Comparison of ENCODE assay signal across 11 mouse cellular contexts in the genomic region with DNA sequence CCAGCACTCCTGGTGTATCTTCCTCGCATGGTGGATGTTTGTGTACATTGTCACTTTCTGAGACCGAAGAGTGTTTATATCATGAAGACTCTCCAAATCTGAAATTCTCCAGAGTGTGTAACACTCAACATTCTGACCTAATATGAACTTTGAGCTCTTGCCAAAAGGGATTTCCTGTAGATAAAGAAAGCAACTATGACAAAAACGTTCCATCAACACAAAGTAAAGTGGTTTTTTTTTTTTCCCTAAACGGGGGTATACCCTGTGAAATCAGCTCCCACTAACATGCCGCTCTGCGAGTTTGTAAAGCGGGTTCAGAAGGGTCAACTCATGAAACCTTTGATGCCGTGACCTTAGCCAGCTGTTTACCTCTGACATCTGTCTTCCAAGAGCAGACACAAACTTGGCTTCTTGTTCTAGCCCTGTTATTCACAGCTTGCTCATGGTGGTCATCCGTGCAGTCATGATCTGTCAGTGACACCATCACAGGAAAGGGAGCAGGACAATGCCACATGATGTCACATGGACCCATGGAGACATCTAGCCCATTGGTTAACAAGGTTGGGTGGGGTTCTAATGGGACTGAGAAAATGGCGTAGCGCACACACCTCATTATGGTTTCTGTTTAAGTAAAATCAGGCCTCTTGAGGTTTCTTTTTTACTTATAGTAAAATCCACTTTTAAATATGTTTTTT.
DNase-seq lines count a peak whose midpoint lies in the region; ATAC-seq lines count a peak whose summit lies in the region.
"Had no signal": no experiment of that assay in that cellular context is flagged by ENCODE, and none has a peak within 500 bp of the region (broad histone marks: within the 10 kb centered on the region; RNA-seq: fewer than 3 reads in every experiment).

No protein-coding gene starts in this region.

- no peaks in the 10 kb centered on the region for H3K36me3 ChIP-seq in heart, embryonic 15.5 days
- no peaks in the 10 kb centered on the region for H3K36me3 ChIP-seq in forebrain, embryonic 15.5 days
- H3K36me3 ChIP-seq in forebrain, embryonic 14.5 days (ENCODE audit: control insufficient read depth, insufficient read depth, low read length): no peaks in the 10 kb centered on the region
- H3K36me3 ChIP-seq: limb, embryonic 12.5 days had no signal

- no peak overlapping the region for H3K27ac ChIP-seq in heart, embryonic 15.5 days
- H3K27ac ChIP-seq in forebrain, embryonic 15.5 days (replicated peaks): no peak overlapping the region
- H3K27ac ChIP-seq in forebrain, embryonic 14.5 days (ENCODE audit: low read depth, low read length): no peak overlapping the region
- H3K27ac ChIP-seq: limb, embryonic 12.5 days; macrophage had no signal

- peaks cover 9% of the 10 kb centered on the region for H3K4me1 ChIP-seq in heart, embryonic 15.5 days (replicated peaks)
- no peaks in the 10 kb centered on the region for H3K4me1 ChIP-seq in forebrain, embryonic 15.5 days
- H3K4me1 ChIP-seq in forebrain, embryonic 14.5 days (ENCODE audit: control insufficient read depth, insufficient read depth, low read length): no peaks in the 10 kb centered on the region
- H3K4me1 ChIP-seq: limb, embryonic 12.5 days had no signal

- no peaks in the 10 kb centered on the region for H3K9me3 ChIP-seq in heart, embryonic 15.5 days (replicated peaks)
- no peaks in the 10 kb centered on the region for H3K9me3 ChIP-seq in forebrain, embryonic 15.5 days
- H3K9me3 ChIP-seq in forebrain, embryonic 14.5 days (replicated peaks; ENCODE audit: control insufficient read depth, low read length): no peaks in the 10 kb centered on the region
- H3K9me3 ChIP-seq: limb, embryonic 12.5 days had no signal

- H3K9ac ChIP-seq in heart, embryonic 15.5 days: no peak overlapping the region
- no peak overlapping the region for H3K9ac ChIP-seq in forebrain, embryonic 15.5 days (replicated peaks)
- H3K9ac ChIP-seq in forebrain, embryonic 14.5 days (ENCODE audit: low read length): no peak overlapping the region
- H3K9ac ChIP-seq: limb, embryonic 12.5 days had no signal

- DNase-seq in heart, postnatal 4 days: no peak
- DNase-seq in CD4-positive helper T cell, adult 2 months (ENCODE audit: low read depth, low spot score): peak; percentile 63
- DNase-seq in kidney, postnatal 36 days: peak; percentile 11 to 12
- DNase-seq in layer of hippocampus, adult 9-11 months: no peak
- no peak for DNase-seq in forebrain, embryonic 14.5 days (ENCODE audit: low spot score)

- 50% methylated on average over 11 of the region's 11 CpGs for WGBS in heart, embryonic 15.5 days
- 88% methylated on average over 11 of the region's 11 CpGs for WGBS in forebrain, embryonic 15.5 days
- 89% methylated on average over 11 of the region's 11 CpGs for WGBS in forebrain, embryonic 14.5 days

- H3K27me3 ChIP-seq in heart, embryonic 15.5 days: no peaks in the 10 kb centered on the region
- H3K27me3 ChIP-seq in forebrain, embryonic 15.5 days: no peaks in the 10 kb centered on the region
- no peaks in the 10 kb centered on the region for H3K27me3 ChIP-seq in forebrain, embryonic 14.5 days (replicated peaks; ENCODE audit: control insufficient read depth, insufficient read depth, low read length)
- H3K27me3 ChIP-seq: limb, embryonic 12.5 days had no signal

- H3K4me3 ChIP-seq in heart, embryonic 15.5 days: no peak overlapping the region
- no peak overlapping the region for H3K4me3 ChIP-seq in forebrain, embryonic 15.5 days
- H3K4me3 ChIP-seq in forebrain, embryonic 14.5 days (ENCODE audit: low read depth, low read length): no peak overlapping the region
- H3K4me3 ChIP-seq: limb, embryonic 12.5 days had no signal

- ATAC-seq in heart, embryonic 15.5 days (replicated peaks; ENCODE audit: insufficient number of reproducible peaks, insufficient read depth, low FRiP score, low read depth): no peak
- ATAC-seq in activated CD4-positive, CD25-positive, alpha-beta regulatory T cell, adult 4 months: peak; percentile 72
- ATAC-seq in forebrain, embryonic 15.5 days (replicated peaks): no peak
- ATAC-seq in forebrain, embryonic 14.5 days: no peak
- ATAC-seq: hindbrain, embryonic 16.5 days had no signal

- peak overlapping the region; percentile 18; the same call in 1 of the 2 replicates for H3K4me2 ChIP-seq in heart, embryonic 15.5 days
- H3K4me2 ChIP-seq in forebrain, embryonic 15.5 days (replicated peaks): no peak overlapping the region
- no peak overlapping the region for H3K4me2 ChIP-seq in forebrain, embryonic 14.5 days (ENCODE audit: low read length)
- H3K4me2 ChIP-seq: limb, embryonic 12.5 days had no signal

Comparison
In these comparisons a context has a peak if more than half of its experiments do, and no peak if none do; other contexts are left out.
1. DNase-seq: peak in CD4-positive helper T cell, adult 2 months (single experiment) and kidney, postnatal 36 days (2 of 2); none in heart, postnatal 4 days (single experiment), layer of hippocampus, adult 9-11 months (single experiment) and forebrain, embryonic 14.5 days (single experiment).